Mouse (Mus musculus): Measurements from ENCODE around the gene Clcn3.

Gene Clcn3

DNA sequence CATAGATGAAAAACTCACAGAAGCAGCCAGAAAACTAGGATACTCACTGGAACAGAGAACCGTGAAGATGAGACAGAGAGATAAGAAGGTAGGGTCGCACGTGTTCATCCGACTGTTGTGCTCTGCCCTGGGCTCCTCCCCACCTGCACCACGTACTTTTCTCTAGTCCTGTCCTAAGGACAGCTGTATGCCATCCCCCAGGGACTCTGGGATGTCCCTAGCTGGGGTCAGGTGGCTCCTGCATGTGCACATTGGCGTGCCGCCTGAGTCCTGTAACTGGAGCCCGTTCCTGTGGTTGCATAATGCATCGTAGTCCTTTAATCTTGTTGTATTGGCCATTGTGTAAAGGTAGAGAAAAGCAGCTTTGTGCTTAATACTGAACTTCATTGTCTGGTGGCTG lies 83.0 kb downstream of the Clcn3 start:
- peak; percentile 47; the same call in 1 of the 2 replicates for TF ChIP-seq GATA4 (IDR thresholded peaks at IDR 0.05; ENCODE audit: insufficient replicate concordance, low read length)

DNA sequence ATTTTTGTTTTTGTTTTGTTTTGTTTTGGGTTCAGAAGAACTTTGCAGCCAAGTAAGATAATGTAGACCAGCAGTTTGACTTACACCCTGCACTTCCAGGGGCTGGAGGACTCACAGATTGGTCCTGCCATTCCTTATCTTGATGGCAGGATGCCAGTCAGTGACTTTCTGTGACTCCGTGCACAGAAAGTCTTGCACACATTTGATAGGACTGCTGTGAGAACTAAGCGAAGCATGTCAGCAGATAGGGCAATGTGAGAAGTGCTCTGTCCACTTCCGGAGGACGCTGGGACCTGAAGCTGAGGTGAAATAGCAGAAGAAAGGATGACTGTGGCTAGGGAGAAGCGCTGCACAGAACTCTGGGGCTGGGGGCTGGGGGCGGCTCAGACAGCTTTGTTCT lies 87.2 kb downstream of the Clcn3 start:
- TF ChIP-seq GATA4 (IDR thresholded peaks at IDR 0.05; ENCODE audit: insufficient replicate concordance, low read length), result no peak

DNA sequence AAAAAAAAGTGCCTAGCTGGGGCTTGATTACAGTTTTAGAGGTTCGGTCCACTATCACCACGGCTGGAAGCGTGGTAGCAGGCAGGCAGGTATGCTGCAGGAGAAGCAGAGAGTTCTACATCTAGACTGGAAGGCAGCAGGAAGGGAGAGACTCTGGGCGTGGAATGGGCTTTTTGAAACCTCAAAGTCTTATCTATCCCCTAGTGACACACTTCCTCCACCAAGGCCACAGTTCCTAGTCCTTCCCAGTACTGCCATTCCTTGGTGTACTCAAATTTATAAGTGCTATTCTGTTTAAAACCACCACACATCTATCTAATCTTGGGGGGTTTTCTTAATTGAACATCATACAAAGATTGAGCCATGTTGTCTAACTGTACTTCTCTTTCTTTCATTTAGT lies 91.3 kb downstream of the Clcn3 start:
- no peak for TF ChIP-seq GATA4 (IDR thresholded peaks at IDR 0.05; ENCODE audit: insufficient replicate concordance, low read length)

DNA sequence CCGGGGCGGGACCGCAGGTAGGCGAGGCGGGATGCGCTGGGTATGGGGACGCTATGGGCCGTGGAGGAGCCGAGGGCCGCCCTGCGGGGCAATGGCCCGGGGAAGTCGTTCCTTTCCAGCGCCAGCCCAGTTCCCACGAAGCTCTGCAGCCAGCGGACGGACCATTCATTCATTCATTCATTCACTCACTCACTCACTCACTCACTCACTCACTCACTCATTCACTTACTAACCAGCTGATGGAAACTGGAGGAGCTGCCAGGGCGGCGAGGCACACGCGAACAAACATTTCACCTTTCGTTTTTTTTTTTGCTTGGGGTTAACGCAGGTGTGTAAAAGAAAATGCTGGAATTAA lies 92.6 kb downstream of the Clcn3 start:
- no peak for TF ChIP-seq GATA4 (IDR thresholded peaks at IDR 0.05; ENCODE audit: insufficient replicate concordance, low read length)

DNA sequence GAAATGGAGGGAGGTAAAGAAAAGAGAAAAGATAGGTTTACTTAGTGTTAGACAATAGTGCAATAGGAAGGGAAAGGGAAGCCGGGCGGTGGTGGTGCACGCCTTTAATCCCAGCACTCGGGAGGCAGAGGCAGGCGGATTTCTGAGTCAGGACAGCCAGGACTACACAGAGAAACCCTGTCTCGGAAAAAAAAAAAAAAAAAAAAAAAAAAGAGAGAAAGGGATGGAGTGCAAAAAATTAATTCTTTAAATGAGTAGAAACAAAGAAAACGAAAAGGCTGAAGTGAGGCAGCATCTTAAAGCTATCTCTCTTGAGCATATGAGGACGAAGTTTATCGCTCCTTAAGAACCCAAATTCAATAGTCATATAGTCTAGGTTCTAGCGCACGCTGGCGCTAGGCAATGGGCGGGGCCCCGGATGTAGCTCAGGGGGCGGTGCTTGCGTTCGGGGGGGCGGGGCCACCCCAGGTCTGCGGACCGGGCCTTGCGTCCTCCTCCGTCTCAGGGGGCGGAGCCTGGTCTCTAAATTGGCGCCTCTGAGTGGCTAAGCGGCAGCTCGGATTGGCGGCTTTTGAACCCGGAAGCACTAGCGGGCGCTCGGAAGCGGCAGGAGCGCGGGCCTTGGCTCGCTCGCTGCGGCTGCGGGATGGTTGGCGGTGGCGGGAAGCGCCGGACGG lies 93.1 kb downstream of the Clcn3 start, which contains the start of gene Hpf1:
Gene Hpf1, plus strand, starts transcription at position 576 of the 677 bp plus-strand sequence.
- no peak; the same call in 1 of the 2 replicates for TF ChIP-seq GATA4 (IDR thresholded peaks at IDR 0.05; ENCODE audit: insufficient replicate concordance, low read length)

DNA sequence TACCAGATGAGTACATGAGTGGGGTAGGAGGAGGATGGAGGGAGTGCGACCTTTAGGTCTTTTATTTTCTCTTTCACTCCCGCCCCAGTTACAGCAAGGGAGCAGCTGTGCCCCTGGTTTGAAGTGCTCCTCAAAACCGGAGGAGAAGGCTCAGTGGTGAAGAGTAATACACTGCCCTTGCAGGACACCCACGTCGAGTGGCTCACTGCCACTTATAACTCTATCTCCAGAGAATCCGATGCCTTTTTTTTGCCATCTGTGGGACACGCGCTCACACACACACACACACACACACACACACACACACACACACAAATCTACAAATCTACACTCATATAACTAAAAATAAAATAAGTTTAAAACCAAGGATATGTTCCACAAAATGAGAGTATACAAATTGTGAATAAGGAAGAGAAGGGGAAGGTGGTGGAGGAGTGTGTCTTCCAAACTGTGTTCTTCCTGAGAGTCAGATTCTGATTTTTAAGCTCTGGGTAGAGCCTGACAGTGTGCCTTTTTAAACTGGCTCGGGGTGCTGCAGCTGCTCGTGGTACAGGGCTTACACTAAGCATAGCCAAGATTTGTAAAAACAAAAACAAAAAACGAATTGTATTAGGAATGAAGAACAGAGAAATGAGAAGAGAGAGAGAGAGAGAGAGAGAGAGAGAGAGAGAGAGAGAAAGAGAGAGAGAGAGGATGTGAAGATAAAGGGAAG lies 93.8 kb downstream of the Clcn3 start:
- no peak for TF ChIP-seq GATA4 (IDR thresholded peaks at IDR 0.05; ENCODE audit: insufficient replicate concordance, low read length)

DNA sequence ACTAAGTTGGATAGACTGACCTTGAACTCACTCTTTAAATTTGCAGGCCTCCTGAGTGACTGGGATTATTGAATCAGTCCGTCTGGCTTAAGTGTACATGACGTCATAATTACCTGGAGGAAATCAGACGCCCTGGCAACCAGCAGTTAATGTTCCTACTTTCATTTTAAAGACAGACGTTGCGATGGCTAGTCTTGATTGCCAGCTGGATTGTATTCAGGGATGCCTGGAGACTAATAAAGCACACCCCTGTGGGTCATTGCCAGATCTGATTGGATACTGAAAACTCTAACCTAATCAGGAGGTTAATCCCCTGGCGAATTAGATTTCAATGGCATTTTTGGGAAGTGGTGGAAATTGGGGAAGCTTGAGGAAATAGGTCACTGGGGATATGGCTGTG lies 96.4 kb downstream of the Clcn3 start:
- TF ChIP-seq GATA4 (IDR thresholded peaks at IDR 0.05; ENCODE audit: insufficient replicate concordance, low read length), result no peak

DNA sequence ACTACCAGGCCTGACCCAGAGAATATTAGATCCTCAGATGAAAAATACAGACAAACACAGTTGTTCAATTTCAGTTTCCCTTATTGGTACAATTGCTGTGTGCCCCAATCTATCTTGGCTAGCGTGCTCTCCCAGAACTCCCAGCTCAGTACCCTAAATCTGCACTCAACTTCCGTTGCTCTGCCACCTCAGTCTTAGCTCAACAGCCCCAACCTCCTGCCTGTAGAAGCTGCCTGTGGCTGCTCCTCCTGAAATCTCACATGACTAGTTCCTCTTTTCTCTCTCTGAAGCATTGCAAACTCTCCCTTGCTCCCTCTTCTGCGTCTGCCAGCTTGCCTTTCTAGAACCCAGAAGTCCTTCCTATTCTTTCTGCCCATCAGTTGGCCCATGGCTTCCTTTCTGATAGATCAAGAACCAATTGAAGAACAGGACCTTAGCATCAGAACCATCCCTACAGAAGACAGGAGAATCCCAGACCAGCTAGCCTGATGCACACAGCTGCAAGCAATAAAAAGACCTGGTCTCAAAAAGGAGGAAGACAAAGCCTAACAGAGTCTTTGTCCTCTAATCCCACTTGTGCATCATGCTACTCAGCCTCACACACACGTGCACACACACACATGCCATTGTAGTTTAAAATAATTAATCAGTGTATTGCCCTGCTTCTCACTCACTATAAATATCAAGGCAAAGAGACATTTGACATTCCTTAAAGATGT lies 99.5 kb downstream of the Clcn3 start:
- no peak for TF ChIP-seq GATA4 (IDR thresholded peaks at IDR 0.05; ENCODE audit: insufficient replicate concordance, low read length)

DNA sequence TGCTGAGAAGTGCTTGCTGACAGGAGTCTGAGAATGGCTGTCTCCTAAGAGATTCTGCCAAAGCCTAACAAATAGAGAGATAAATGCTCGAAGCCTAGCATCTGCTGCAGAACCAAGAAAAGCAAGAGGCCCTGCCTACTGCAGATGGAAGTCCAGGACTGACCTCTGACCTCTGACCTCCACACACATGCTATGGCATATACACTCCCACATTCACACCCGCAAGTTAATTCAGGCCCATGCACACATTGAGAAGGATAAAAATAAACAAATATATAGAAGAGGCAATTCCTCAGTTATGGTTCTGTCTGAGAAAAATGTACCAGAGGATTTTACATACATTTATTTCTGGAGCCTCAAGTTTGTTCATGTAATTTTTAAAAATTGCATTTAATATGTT lies 104.5 kb downstream of the Clcn3 start:
- TF ChIP-seq GATA4 (IDR thresholded peaks at IDR 0.05; ENCODE audit: insufficient replicate concordance, low read length), result no peak

DNA sequence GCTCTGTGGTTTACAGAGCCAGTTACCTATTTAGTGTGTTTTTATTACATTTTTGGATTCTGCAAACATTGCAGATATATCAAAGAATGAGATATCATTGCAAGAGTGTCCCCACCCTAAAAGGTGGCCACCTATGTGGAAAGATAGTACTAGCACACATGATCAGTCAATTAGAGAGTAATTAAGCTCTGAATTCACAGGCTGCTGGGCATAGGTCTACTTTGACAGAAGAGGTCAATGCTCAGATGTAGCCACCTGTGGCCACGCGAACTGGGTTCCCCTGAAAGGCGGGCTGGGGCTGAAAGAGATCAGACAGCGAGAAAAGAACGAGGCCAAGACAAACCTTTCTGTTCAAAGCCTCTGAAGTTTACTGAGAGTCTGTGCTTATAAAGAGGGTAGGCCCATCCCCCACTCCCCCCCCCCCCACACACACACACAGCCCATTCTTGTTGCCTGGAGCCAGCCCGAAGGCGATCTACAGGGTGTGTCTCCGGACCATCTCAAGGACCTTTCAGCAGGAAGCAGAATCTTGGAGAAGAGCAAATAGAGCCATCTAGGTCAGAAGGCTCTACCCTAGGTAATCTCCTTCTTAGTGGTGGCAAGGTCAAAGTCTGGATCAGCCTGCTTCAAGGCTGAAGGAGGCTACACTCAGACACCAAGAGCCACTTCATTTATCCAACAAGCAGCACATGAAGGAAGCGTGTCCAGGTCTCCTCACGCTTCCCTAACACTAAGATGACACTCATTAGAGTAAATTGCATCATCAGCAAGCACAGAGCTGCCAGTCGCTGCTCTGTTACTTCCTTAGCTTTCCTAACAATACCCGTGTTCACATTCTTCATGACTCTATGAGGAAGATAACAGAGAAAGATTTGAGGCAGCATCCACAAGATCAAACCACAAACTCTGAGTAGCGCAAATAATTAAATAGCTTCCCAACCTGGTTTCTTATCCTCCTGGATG lies 112.6 kb downstream of the Clcn3 start:
- TF ChIP-seq GATA4 (IDR thresholded peaks at IDR 0.05; ENCODE audit: insufficient replicate concordance, low read length), result no peak

DNA sequence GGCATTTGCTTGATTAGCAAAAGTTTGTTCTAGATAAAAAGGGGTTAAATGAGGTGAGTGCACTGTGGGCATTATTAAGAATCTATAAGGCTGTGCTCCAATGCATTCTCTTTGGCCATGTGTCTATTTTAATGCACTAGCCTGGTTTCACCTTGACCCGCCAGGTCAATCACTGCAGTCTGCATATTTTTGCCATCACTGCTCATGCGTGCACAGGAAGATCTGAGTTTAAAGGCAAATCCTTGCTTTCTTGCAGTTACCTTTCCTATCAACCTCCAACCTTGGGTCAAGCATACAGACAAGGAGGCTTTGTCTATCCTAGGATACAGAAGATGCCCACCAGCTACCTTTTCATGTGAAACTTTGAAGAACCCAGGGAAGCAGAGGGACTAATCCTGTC lies 113.3 kb downstream of the Clcn3 start:
- TF ChIP-seq GATA4 (IDR thresholded peaks at IDR 0.05; ENCODE audit: insufficient replicate concordance, low read length), result no peak

DNA sequence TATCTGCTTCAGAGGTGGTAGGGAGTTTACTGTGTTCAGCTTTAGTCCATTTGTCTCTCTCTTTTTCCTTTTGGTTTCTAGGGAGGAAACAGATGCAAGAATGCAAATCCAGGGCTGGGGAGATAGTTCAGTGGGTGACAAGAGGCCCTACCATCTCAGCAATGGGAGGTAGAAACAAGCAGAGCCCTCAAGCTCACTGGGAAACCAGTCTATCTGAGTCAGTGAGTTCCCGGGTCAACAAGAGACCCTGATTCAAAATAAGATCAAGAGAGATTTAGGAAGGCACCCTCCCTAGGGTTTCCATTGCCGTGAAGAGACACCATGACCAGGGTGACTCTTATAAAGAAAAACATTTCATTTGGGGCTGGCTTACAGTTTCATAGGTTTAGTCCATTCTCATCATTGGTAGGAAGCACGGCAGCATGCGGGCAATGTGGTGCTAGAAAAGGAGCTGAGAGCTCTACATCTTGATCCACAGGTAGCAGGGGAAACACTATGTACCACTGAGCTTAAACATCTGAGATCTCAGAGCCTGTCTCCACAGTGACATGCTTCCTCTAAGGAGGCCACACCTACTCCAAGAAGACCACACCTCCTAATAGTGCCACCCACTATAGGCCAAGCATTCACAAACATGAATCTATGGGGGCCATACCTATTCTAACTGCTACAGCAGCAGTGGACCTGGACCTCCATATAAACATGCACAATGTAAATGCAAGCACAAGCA lies 114.7 kb downstream of the Clcn3 start:
- TF ChIP-seq GATA4 (IDR thresholded peaks at IDR 0.05; ENCODE audit: insufficient replicate concordance, low read length), result no peak

DNA sequence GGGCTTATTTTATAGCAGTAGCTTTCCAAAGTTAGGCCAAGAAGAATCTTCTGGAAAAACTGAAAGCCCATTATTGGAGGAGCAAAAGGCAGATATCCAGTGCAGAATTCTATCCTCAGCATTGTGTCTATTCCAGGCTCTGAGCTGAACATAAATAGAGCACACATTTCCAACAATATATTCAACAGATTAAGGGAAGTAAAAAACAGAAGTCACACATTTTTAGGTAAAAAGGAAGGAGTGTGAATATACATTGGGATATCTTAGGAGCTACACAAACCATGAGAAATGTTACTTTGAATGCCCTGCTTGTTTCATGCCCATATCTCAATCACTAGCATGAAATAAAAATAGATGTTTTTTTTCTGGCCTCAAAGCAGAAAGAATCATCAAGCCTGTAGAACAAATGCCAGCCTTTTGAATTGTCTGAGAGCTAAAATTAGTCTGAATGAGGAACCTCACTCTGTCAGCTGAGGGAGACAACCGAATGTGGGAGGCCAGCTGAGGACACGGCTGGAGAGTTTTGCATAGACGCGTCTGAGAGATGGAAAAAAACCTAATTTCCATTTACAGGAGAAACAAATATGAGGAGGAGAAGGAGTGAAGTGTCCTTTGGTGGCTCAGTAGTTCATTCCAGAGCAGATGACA lies 115.5 kb downstream of the Clcn3 start:
- TF ChIP-seq GATA4 (IDR thresholded peaks at IDR 0.05; ENCODE audit: insufficient replicate concordance, low read length), result no peak

Data from liver, adult (tissue).